23 mouse cellular contexts compared by ENCODE assay signal in the genomic region with DNA sequence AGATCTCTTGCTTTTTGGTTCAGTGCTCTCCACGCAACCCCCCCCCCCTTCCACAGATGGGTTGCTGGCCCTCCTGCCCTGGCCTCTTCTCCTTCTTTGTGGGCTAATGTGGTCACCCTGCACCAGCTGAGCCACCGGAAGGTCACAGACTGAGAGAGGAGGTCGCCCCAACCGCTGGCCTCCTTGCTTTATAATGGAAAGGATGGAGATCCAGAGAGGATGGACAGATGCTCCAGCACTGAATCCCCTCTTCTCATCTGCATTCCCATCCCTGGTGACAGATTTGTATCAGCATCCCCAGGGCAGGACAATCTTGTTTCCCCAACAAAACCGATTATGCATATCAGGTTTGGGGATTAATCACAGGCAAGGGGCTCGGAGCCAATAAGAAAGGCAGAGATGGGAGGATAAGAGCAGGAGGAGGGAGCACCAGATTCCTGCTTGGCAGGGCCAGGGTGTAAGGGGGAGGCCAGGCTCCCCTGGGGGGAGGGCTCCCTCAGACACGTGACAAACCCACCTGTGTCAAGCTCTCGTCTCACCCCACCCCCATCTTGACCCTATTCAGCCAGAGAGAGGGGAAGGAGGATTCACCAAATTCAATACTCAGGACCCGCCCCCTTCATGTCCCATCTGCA.
DNase-seq lines count a peak whose midpoint lies in the region; ATAC-seq lines count a peak whose summit lies in the region.
"Had no signal": no experiment of that assay in that cellular context is flagged by ENCODE, and none has a peak within 500 bp of the region (broad histone marks: within the 10 kb centered on the region; RNA-seq: fewer than 3 reads in every experiment).

No protein-coding gene starts in this region.

- H3K4me2 ChIP-seq in hindbrain, embryonic 16.5 days (ENCODE audit: low read length) = no peak overlapping the region
- H3K4me2 ChIP-seq in midbrain, embryonic 11.5 days = no peak overlapping the region
- H3K4me2 ChIP-seq in midbrain, embryonic 16.5 days (ENCODE audit: low read length) = no peak overlapping the region
- H3K4me2 ChIP-seq: embryonic facial prominence, embryonic 15.5 days; forebrain, embryonic 15.5 days; heart, embryonic 15.5 days had no signal

- H3K4me3 ChIP-seq in hindbrain, embryonic 10.5 days = no peak overlapping the region
- H3K4me3 ChIP-seq in hindbrain, embryonic 16.5 days (ENCODE audit: low read length) = no peak overlapping the region
- H3K4me3 ChIP-seq in midbrain, embryonic 11.5 days (ENCODE audit: low read depth, low read length) = no peak overlapping the region
- H3K4me3 ChIP-seq in midbrain, embryonic 16.5 days (ENCODE audit: low read depth, low read length) = no peak overlapping the region
- H3K4me3 ChIP-seq: embryonic facial prominence, embryonic 15.5 days; erythroblast, embryonic 14.5 days; forebrain, embryonic 10.5 days; forebrain, embryonic 15.5 days; heart, embryonic 10.5 days; heart, embryonic 15.5 days had no signal

- H3K9me3 ChIP-seq in hindbrain, embryonic 10.5 days = no peaks in the 10 kb centered on the region
- H3K9me3 ChIP-seq in hindbrain, embryonic 16.5 days (ENCODE audit: control insufficient read depth, low read length) = no peaks in the 10 kb centered on the region
- H3K9me3 ChIP-seq in midbrain, embryonic 11.5 days (ENCODE audit: control insufficient read depth, low read length) = no peaks in the 10 kb centered on the region
- no peaks in the 10 kb centered on the region for H3K9me3 ChIP-seq in midbrain, embryonic 16.5 days (replicated peaks; ENCODE audit: control insufficient read depth, low read length, poor library complexity, severe bottlenecking)
- H3K9me3 ChIP-seq: embryonic facial prominence, embryonic 15.5 days; forebrain, embryonic 10.5 days; forebrain, embryonic 15.5 days; heart, embryonic 10.5 days; heart, embryonic 15.5 days had no signal

- peak; percentile 55 for DNase-seq in hindbrain, embryonic 10.5 days (ENCODE audit: low spot score)
- DNase-seq in midbrain, embryonic 11.5 days (ENCODE audit: low spot score, missing footprints) = no peak
- peak; percentile 20 for DNase-seq in retina, adult 2 months (ENCODE audit: low read depth, low spot score)
- DNase-seq in retina, embryonic 14.5 days (ENCODE audit: low spot score) = no peak
- peak; percentile 24 for DNase-seq in retina, postnatal 7 days (ENCODE audit: low read depth, low spot score)
- DNase-seq in kidney, adult 18-20 months = no peak
- DNase-seq: adrenal gland, postnatal 14 days; cerebellum, adult 18-20 months; cerebellum, adult 9-11 months; cerebellum, postnatal 36 days; gastrocnemius, postnatal 10 days; heart, adult 18-20 months; heart, postnatal 14 days had no signal

- no peak overlapping the region for H3K9ac ChIP-seq in hindbrain, embryonic 16.5 days (ENCODE audit: low read depth, low read length)
- no peak overlapping the region for H3K9ac ChIP-seq in midbrain, embryonic 11.5 days (ENCODE audit: low read length)
- no peak overlapping the region for H3K9ac ChIP-seq in midbrain, embryonic 16.5 days (ENCODE audit: low read depth, low read length)
- H3K9ac ChIP-seq: embryonic facial prominence, embryonic 15.5 days; forebrain, embryonic 15.5 days; heart, embryonic 15.5 days had no signal

- ATAC-seq in hindbrain, embryonic 16.5 days = no peak
- peak; percentile 82 for ATAC-seq in midbrain, embryonic 11.5 days (ENCODE audit: low FRiP score)
- ATAC-seq in midbrain, embryonic 16.5 days = no peak
- ATAC-seq: activated CD4-positive, CD25-positive, alpha-beta regulatory T cell, adult 4 months; forebrain, embryonic 15.5 days; Patski had no signal

- H3K27ac ChIP-seq in hindbrain, embryonic 10.5 days = peak overlapping the region; percentile 75
- H3K27ac ChIP-seq in hindbrain, embryonic 16.5 days (ENCODE audit: low read depth, low read length) = no peak overlapping the region
- H3K27ac ChIP-seq in midbrain, embryonic 11.5 days (ENCODE audit: low read depth, low read length) = peak overlapping the region; percentile 50
- H3K27ac ChIP-seq in midbrain, embryonic 16.5 days (ENCODE audit: low read length) = no peak overlapping the region
- H3K27ac ChIP-seq: embryonic facial prominence, embryonic 15.5 days; forebrain, embryonic 10.5 days; forebrain, embryonic 15.5 days; heart, embryonic 10.5 days; heart, embryonic 15.5 days had no signal

- H3K27me3 ChIP-seq in hindbrain, embryonic 10.5 days (ENCODE audit: insufficient read depth, poor library complexity, severe bottlenecking) = no peaks in the 10 kb centered on the region
- H3K27me3 ChIP-seq in hindbrain, embryonic 16.5 days (replicated peaks; ENCODE audit: control insufficient read depth, insufficient read depth, low read length) = no peaks in the 10 kb centered on the region
- H3K27me3 ChIP-seq in midbrain, embryonic 11.5 days (ENCODE audit: control insufficient read depth, insufficient read depth, low read length) = no peaks in the 10 kb centered on the region
- no peaks in the 10 kb centered on the region for H3K27me3 ChIP-seq in midbrain, embryonic 16.5 days (ENCODE audit: control insufficient read depth, insufficient read depth, low read depth, low read length)
- H3K27me3 ChIP-seq: embryonic facial prominence, embryonic 15.5 days; forebrain, embryonic 15.5 days; heart, embryonic 15.5 days had no signal

- peaks cover 46% of the 10 kb centered on the region for H3K4me1 ChIP-seq in hindbrain, embryonic 10.5 days (replicated peaks)
- 0 out of 2 replicates have a peak, but pooled peaks cover 3% of the 10 kb centered on the region for H3K4me1 ChIP-seq in hindbrain, embryonic 16.5 days (ENCODE audit: control insufficient read depth, insufficient read depth, low read depth, low read length)
- peaks cover 16% of the 10 kb centered on the region for H3K4me1 ChIP-seq in midbrain, embryonic 11.5 days (ENCODE audit: control insufficient read depth, insufficient read depth, low read length)
- H3K4me1 ChIP-seq in midbrain, embryonic 16.5 days (ENCODE audit: control insufficient read depth, insufficient read depth, low read length) = peaks cover 2% of the 10 kb centered on the region; the same call in 1 of the 2 replicates
- H3K4me1 ChIP-seq: embryonic facial prominence, embryonic 15.5 days; heart, embryonic 10.5 days; heart, embryonic 15.5 days had no signal

- H3K36me3 ChIP-seq in hindbrain, embryonic 10.5 days = peaks cover 3% of the 10 kb centered on the region; the same call in 1 of the 2 replicates
- no peaks in the 10 kb centered on the region for H3K36me3 ChIP-seq in hindbrain, embryonic 16.5 days (ENCODE audit: control insufficient read depth, insufficient read depth, low read length)
- no peaks in the 10 kb centered on the region for H3K36me3 ChIP-seq in midbrain, embryonic 11.5 days (ENCODE audit: control insufficient read depth, insufficient read depth, low read length)
- H3K36me3 ChIP-seq in midbrain, embryonic 16.5 days (ENCODE audit: control insufficient read depth, insufficient read depth, low read length) = no peaks in the 10 kb centered on the region
- H3K36me3 ChIP-seq: embryonic facial prominence, embryonic 15.5 days; forebrain, embryonic 10.5 days; forebrain, embryonic 15.5 days; heart, embryonic 15.5 days had no signal

- 49% methylated on average over 9 of the region's 9 CpGs for WGBS in hindbrain, embryonic 10.5 days
- 37% methylated on average over 9 of the region's 9 CpGs for WGBS in hindbrain, embryonic 16.5 days
- WGBS in midbrain, embryonic 11.5 days = 33% methylated on average over 9 of the region's 9 CpGs
- WGBS in midbrain, embryonic 16.5 days = 33% methylated on average over 9 of the region's 9 CpGs

Comparison
In these comparisons a context has a peak if more than half of its experiments do, and no peak if none do; other contexts are left out.
1. DNase-seq: peak in hindbrain, embryonic 10.5 days (single experiment), retina, adult 2 months (single experiment) and retina, postnatal 7 days (single experiment); none in midbrain, embryonic 11.5 days (single experiment), retina, embryonic 14.5 days (single experiment) and kidney, adult 18-20 months (single experiment).
2. H3K27ac ChIP-seq: peak in hindbrain, embryonic 10.5 days (single experiment) and midbrain, embryonic 11.5 days (single experiment); none in hindbrain, embryonic 16.5 days (single experiment) and midbrain, embryonic 16.5 days (single experiment).